Mouse (Mus musculus): Measurements from ENCODE around the gene Smarce1. TPM values are rescaled to one million over a fixed set of nuclear protein-coding genes. Genes with fewer than 3 reads are reported as not detected.

The Smarce1 gene
- total RNA-seq, 2 experiments from 2014 or later: 30.4 to 31.3 TPM

GRCm38 (mm10) chr11:99229641-99230260 is 1.1 kb downstream of the Smarce1 start:
- no peak for DNase-seq

GRCm38 (mm10) chr11:99226298-99226697 is 4.5 kb downstream of the Smarce1 start:
- DNase-seq: no peak

GRCm38 (mm10) chr11:99223310-99223709 is 7.5 kb downstream of the Smarce1 start:
- DNase-seq: no peak

- DNase-seq: peak; percentile 53
Measured at GRCm38 (mm10) chr11:99221811-99222210, 9.0 kb downstream of the Smarce1 start.

DNA sequence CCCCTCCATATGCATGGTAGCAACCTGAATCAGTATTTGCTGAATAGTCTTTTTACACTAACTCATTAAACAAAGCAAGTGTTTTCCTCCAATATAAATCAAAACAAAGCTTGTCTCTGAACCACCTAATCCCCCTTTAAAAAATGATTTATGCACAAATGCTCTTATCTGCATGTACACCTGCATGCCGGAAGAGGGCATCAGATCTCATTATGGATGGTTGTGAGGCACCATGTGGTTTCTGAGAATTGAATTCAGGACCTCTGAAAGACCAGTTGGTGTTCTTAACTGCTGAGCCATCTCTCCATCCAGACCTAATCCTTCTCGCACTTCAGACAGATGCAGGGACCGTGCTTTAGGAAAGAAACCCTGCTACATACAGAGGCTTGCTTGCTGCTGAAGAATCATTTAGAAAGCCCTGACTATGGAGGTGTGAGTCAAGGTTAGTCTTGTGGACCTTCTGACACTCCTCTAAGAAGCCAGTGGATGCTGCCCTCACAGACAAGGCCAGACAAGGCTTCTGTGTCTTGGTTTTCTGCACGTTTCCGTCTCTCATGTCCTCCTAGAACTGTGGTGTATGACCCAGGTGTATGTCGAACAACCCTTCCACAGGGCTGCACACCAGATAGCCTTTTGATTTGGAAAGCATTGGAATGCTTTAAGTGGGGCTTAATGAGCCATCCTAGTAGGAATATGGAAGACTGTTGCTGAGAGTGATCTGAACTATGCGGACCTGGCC is 13.4 kb downstream of the Smarce1 start:
- DNase-seq: no peak

DNA sequence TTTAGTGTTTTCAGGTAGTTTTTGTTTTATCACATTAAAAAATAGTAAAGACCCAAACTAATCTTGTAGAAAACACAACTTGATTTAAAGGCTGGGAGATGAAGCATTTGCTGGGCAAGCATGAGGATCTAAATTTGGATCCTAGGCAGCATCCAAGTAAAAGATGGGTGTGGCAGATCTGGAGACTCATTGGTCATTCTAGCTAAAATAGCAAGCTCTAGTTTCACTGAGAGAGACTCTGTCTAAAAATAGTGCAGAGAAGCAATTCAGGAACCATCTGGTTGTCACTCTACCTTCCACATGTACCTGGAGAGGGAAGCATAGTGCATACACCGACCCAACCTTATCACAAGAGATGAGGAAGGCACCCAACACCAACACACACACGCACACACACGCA is 14.6 kb downstream of the Smarce1 start:
- DNase-seq: no peak

DNA sequence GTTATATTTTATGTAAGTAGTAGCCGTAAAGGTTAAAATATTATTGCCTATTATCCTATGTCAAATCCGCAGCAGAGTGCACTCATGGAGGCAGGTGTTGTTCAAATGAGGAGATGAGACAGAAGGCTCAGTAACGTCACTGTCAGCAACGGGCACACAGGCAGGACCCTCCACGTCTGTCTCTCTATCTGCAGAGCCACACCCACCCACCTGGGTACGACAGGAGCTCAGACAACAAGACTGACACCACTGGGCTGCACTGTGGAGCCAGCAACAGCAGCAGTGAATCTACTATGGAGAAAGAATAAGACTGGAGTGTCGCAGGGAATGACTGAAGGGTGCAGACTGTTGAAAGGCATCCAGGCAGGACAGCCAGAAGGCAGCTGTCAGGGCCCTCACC is 18.1 kb downstream of the Smarce1 start:
- no peak for DNase-seq

- DNase-seq: no peak
Measured at GRCm38 (mm10) chr11:99211964-99212363, 18.9 kb downstream of the Smarce1 start.

GRCm38 (mm10) chr11:99208105-99208669 is 22.6 kb downstream of the Smarce1 start:
- no peak for DNase-seq

GRCm38 (mm10) chr11:99207449-99207848 is 23.4 kb downstream of the Smarce1 start:
- no peak for DNase-seq

DNA sequence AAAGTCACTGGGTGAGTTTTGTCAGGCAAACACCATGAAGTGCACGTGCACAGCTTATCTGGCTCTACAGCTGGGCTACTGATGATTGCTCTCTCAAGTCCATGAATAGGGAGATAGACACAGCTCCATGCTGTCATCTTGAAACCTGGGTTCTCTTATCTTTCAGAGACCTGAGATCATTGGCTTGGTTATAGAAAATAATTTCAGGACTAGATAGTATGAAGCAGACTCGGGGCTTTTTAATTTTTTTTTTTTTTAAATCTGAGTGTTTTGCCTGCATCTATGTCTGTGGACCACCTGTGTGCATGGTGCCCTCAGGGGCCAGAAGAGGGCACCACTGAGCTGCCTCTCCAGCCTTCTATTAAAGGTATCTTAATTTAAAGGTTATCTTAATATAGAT is 23.9 kb downstream of the Smarce1 start:
- DNase-seq: no peak

- DNase-seq: peak; percentile 13
Measured at GRCm38 (mm10) chr11:99189154-99189582, 41.6 kb downstream of the Smarce1 start.

- no peak for DNase-seq
Measured at GRCm38 (mm10) chr11:99187348-99187747, 43.5 kb downstream of the Smarce1 start.

- no peak for DNase-seq
Measured at GRCm38 (mm10) chr11:99186836-99187235, 44.0 kb downstream of the Smarce1 start.

DNA sequence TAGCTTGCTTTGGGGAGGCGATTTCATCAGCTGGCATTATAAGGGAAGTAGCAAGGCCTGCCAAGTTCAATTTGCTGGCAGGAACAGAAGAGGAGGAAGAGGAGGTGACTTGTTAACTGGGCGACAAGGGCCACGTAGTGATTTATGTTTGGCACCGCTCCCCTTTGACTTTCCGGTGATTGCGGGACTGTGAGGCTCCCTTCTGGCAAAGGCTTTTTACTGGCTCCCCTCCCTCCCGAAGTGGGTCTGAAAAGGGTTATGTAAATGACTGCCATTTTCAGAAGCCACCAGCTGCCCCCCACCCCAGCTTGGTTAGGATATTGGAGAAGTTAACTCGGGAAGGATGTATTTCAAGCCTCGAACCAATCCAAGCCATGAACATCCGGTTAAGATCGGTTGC is 48.2 kb downstream of the Smarce1 start:
- no peak for DNase-seq

GRCm38 (mm10) chr11:99180071-99180470 is 50.7 kb downstream of the Smarce1 start:
- DNase-seq: no peak

GRCm38 (mm10) chr11:99177925-99178198 is 53.0 kb downstream of the Smarce1 start:
- no peak for DNase-seq

DNA sequence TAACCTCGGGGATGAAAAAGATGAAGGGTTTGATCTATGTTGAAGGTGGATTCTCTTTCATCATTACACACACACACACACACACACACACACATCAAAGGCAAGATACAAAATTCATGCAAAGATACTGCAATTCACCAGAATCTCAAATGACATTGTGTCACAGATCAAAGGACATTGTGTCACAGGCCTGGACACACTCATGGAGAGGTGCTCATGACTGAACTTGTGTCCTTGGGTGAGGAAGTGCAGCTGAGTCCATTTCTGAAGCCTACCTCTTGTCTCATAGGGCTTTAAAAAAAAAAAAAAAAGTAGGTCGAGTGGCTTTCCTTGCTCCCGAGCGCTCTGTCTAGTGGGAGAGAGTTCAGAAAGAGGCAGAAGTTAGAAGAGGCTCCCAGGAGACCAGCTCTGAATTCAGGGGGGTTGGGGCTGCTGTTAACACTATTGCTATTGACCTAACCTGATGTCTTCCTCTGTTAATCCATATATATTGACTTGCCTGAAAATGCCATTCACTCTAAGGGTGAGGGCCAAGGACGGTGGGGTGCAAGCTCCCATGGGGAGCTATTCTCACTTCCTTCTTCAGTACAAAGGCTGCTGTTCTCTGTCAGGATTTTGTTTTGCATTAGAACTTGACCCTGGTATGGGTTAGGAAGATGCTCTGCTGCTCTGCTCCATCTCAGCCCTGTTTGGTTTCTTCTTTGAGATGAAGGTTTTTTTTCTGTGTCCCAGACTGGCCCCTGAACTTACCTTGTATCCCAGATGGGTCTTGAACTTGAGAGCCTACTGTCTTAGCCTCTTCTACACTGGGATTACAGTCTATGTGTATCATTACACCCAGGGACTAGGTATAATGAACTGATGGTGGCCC is 53.5 kb downstream of the Smarce1 start:
- DNase-seq: no peak

- no peak for DNase-seq
Measured at GRCm38 (mm10) chr11:99172002-99172401, 58.8 kb downstream of the Smarce1 start.

DNA sequence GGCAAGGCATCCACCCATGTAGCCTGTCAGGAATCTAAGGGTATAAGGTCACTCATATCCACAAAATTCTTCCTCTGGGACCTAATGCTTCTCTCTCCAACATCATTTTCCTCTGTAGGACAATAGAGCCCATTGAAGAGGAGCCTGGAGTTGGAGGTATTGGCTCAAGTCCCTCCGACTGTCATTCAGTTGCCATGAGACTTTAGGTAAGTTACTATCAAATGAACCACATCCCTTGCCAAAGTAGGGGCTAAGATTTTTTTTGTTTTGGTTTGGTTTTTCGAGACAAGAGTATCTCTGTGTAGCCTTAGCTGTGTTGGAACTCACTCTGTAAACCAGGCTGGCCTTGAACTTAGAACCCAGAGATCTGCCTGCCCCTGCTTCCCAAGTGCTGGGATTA is 59.4 kb downstream of the Smarce1 start:
- DNase-seq: no peak

- DNase-seq: no peak
Measured at GRCm38 (mm10) chr11:99170547-99171267, 60.1 kb downstream of the Smarce1 start.

- no peak for DNase-seq
Measured at GRCm38 (mm10) chr11:99170005-99170404, 60.8 kb downstream of the Smarce1 start.
